Mouse (Mus musculus) olfactory bulb, adult 2 months (tissue): ENCODE measurements around the gene Pced1b.

Experiments used
- CTCF ChIP-seq: fragments of 200-500 bp; IDR thresholded peaks from 2 replicates; pipeline ENCODE4 v1.5.1; 2012; ENCODE audit warnings: low read depth, mild to moderate bottlenecking, low read length, moderate library complexity; ENCODE audit not compliant: insufficient read depth
- POLR2A ChIP-seq: fragments of 200-500 bp; IDR thresholded peaks from 2 replicates; pipeline ENCODE4 v1.6.1; 2012; ENCODE audit warnings: mild to moderate bottlenecking, low read depth, low read length, moderate library complexity; ENCODE audit not compliant: insufficient read depth

- TF ChIP-seq CTCF = no peak
- TF ChIP-seq POLR2A = no peak
Observed at GRCm38 (mm10) chr15:97307935-97308334, 61.0 kb downstream of the Pced1b start.
